Mouse (Mus musculus): Measurements from ENCODE around the gene Podxl. TPM values are rescaled to one million over a fixed set of nuclear protein-coding genes. Genes with fewer than 3 reads are reported as not detected.

Gene Podxl
- polyA plus RNA-seq, 1 experiment from 2014 or later, result 24.7 TPM

GRCm38 (mm10) chr6:31480008-31480407 is 83.8 kb downstream of the Podxl start:
- ATAC-seq (no peak), DNase-seq (ENCODE audit: low read depth, low spot score) (no peak)
- no peak for TF ChIP-seq CTCF (IDR thresholded peaks at IDR 0.05)
- H3K27me3 ChIP-seq, result no peaks in the 10 kb centered on the region
- CTCF ChIA-PET, result no interaction called here
- POLR2A ChIA-PET, result no interaction called here
- in situ Hi-C loops (cut with MboI; ENCODE audit: low pct_unique_long_range_greater_than_20kb), result no loop called here

- DNase-seq (ENCODE audit: low read depth, low spot score), result no peak
- peak; percentile 16 for TF ChIP-seq CTCF (IDR thresholded peaks at IDR 0.05)
- POLR2A ChIA-PET, result no interaction called here
These were observed 85.6 kb downstream of the Podxl start for GRCm38 (mm10) chr6:31478221-31478620.

More at GRCm38 (mm10) chr6:31478221-31478620, 85.6 kb downstream of the Podxl start:
- CTCF ChIA-PET, result interaction anchor here (1.4 kb wide), 1 partner anchor 14 kb away, joined by 3 read pairs; no protein-coding TSS in a partner anchor
- no peak for ATAC-seq
- in situ Hi-C loops (cut with MboI; ENCODE audit: low pct_unique_long_range_greater_than_20kb), result no loop called here
- no peaks in the 10 kb centered on the region for H3K27me3 ChIP-seq

Other genes starting within 250 kb of the Podxl start
- 165 TPM for gene Mkln1, start 165.2 kb downstream of the Podxl start, polyA plus RNA-seq (2021)

All from Patski (cell line).